Mouse (Mus musculus) myocyte (in vitro differentiated cells): ENCODE measurements around the gene Trpc1. TPM values are rescaled to one million over a fixed set of nuclear protein-coding genes. Genes with fewer than 3 reads are reported as not detected.

Experiments used
- H3K27me3 ChIP-seq: one replicate; pipeline ENCODE4 v1.6.1; 2011; ENCODE audit not compliant: control insufficient read depth, insufficient read depth, insufficient read length
- H3K36me3 ChIP-seq: one replicate; pipeline ENCODE4 v1.6.1; 2011; ENCODE audit not compliant: control insufficient read depth, insufficient read depth
- H3K4me2 ChIP-seq: one replicate; pipeline ENCODE4 v1.6.1; 2011; ENCODE audit warnings: low read depth, control low read depth
- H3K4me3 ChIP-seq: one replicate; pipeline ENCODE4 v1.5.1; 2011; ENCODE audit warnings: mild to moderate bottlenecking, control low read depth, moderate library complexity
- H3K79me2 ChIP-seq: one replicate; pipeline ENCODE4 v1.6.1; 2011; ENCODE audit not compliant: control insufficient read depth, insufficient read depth
- H3ac ChIP-seq: one replicate; pipeline ENCODE4 v1.6.1; 2011; ENCODE audit not compliant: control insufficient read depth, insufficient read length
- CEBPB ChIP-seq: IDR thresholded peaks from 2 replicates; pipeline ENCODE4 v1.6.1; 2011; ENCODE audit warnings: mild to moderate bottlenecking, moderate library complexity; ENCODE audit not compliant: poor library complexity, insufficient read depth, severe bottlenecking
- E2F4 ChIP-seq: IDR thresholded peaks from one replicate; pipeline ENCODE4 v1.6.1; 2011; ENCODE audit warnings: mild to moderate bottlenecking, control low read depth, moderate library complexity; ENCODE audit not compliant: insufficient read depth
- MAX ChIP-seq: IDR thresholded peaks from one replicate; pipeline ENCODE4 v1.6.1; 2011; ENCODE audit warnings: low read depth, mild to moderate bottlenecking, control low read depth
- MYOD1 ChIP-seq, 3 experiments: IDR thresholded peaks; one replicate each; pipeline ENCODE4 v1.6.1; 2011; ENCODE audit warnings: control low read depth in 2 of 3, low read depth in 2 of 3, mild to moderate bottlenecking in 2 of 3, moderate library complexity in 1 of 3; ENCODE audit not compliant: insufficient read length in 2 of 3, control insufficient read depth in 1 of 3
- MYOG ChIP-seq, 3 experiments: IDR thresholded peaks; one replicate each; pipeline ENCODE4 v1.6.1; 2011; ENCODE audit warnings: control low read depth in 2 of 3, low read depth in 2 of 3, mild to moderate bottlenecking in 2 of 3; ENCODE audit not compliant: insufficient read length in 2 of 3, control insufficient read depth in 1 of 3, insufficient read depth in 1 of 3
- POLR2A ChIP-seq: IDR thresholded peaks from one replicate; pipeline ENCODE4 v1.6.1; 2011; ENCODE audit warnings: low read depth, mild to moderate bottlenecking, control low read depth, moderate library complexity; ENCODE audit not compliant: insufficient read length
- POLR2AphosphoS2 ChIP-seq: IDR thresholded peaks from one replicate; pipeline ENCODE4 v1.6.1; 2011; ENCODE audit warnings: low read depth, control low read depth; ENCODE audit not compliant: insufficient read length
- REST ChIP-seq: IDR thresholded peaks from one replicate; pipeline ENCODE4 v1.6.1; 2011; ENCODE audit warnings: mild to moderate bottlenecking, control low read depth, moderate library complexity; ENCODE audit not compliant: insufficient read depth, insufficient read length
- SRF ChIP-seq: IDR thresholded peaks from one replicate; pipeline ENCODE4 v1.6.1; 2011; ENCODE audit warnings: low read depth; ENCODE audit not compliant: control insufficient read depth, insufficient read length
- TCF12 ChIP-seq: IDR thresholded peaks from one replicate; pipeline ENCODE4 v1.6.1; 2011; ENCODE audit warnings: mild to moderate bottlenecking, control low read depth; ENCODE audit not compliant: poor library complexity, insufficient read depth, severe bottlenecking
- TCF3 ChIP-seq: IDR thresholded peaks from one replicate; pipeline ENCODE4 v1.6.1; 2011; ENCODE audit warnings: low read depth, control low read depth; ENCODE audit not compliant: insufficient read length
- USF1 ChIP-seq: IDR thresholded peaks from one replicate; pipeline ENCODE4 v1.6.1; 2011; ENCODE audit warnings: low read depth, mild to moderate bottlenecking, control low read depth, moderate library complexity
- polyA plus RNA-seq: library from polyadenylated mRNA; unstranded; fragments of >200 nt; fragmentation: generic; extraction: Trizol; gene quantifications from one replicate; pipeline ENCODE4 v1.2.1, GENCODE M21; 2012; ENCODE audit warnings: missing spikeins

Gene Trpc1
- polyA plus RNA-seq, 1 experiment, result 0.96 TPM

GRCm38 (mm10) chr9:95693528-95694100, 56.6 kb downstream of the Trpc1 start:
- H3K4me2 ChIP-seq, result no peak overlapping the region
- TF ChIP-seq TCF12, result no peak
- TF ChIP-seq TCF3, result no peak
- TF ChIP-seq E2F4, result no peak
- no peak for TF ChIP-seq REST
- TF ChIP-seq POLR2A, result no peak
- TF ChIP-seq USF1, result no peak
- no peak for TF ChIP-seq MYOD1 (IDR thresholded peaks at IDR 0.05; ENCODE audit: control insufficient read depth in 1 of 3, insufficient read length in 2 of 3, low read depth in 2 of 3)
- TF ChIP-seq MAX, result no peak
- no peak for TF ChIP-seq MYOG (IDR thresholded peaks at IDR 0.05; ENCODE audit: control insufficient read depth in 1 of 3, insufficient read depth in 1 of 3, insufficient read length in 2 of 3, low read depth in 2 of 3)
- no peaks in the 10 kb centered on the region for H3K36me3 ChIP-seq
- no peak overlapping the region for H3K4me3 ChIP-seq
- H3K27me3 ChIP-seq, result no peaks in the 10 kb centered on the region
- H3K79me2 ChIP-seq, result no peaks in the 10 kb centered on the region
- no peak overlapping the region for H3ac ChIP-seq

DNA sequence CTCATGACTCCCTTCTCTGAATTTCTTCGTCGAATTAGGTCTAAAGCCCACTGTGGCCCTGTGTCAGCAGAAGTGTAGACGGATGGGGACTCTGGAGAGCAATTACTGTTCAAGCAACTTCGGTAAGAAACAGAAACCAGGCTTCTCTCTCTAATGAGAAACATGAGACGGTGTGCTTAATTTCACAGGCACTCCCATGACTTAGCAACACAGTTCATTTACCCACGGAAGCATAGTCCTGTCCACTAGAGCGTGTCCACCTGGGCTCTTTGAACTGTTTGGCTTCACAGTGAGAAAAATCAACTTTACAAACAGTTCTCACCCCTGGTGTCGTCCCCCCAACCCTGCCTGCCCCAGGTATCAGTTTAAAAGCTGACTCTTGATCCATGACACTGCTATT, 57.4 kb downstream of the Trpc1 start:
- Histone ChIP-seq H3K27me3 (no peaks in the 10 kb centered on the region), H3ac (no peak overlapping the region), H3K36me3 (no peaks in the 10 kb centered on the region), H3K4me3 (no peak overlapping the region), H3K79me2 (no peaks in the 10 kb centered on the region), H3K4me2 (no peak overlapping the region)
- TF ChIP-seq MAX (no peak), MYOD1 (IDR thresholded peaks at IDR 0.05; ENCODE audit: control insufficient read depth in 1 of 3, insufficient read length in 2 of 3, low read depth in 2 of 3) (no peak), POLR2A (no peak), TCF12 (no peak), E2F4 (no peak), USF1 (no peak), CEBPB (no peak), POLR2AphosphoS2 (no peak), SRF (no peak), REST (no peak), MYOG (IDR thresholded peaks at IDR 0.05; ENCODE audit: control insufficient read depth in 1 of 3, insufficient read depth in 1 of 3, insufficient read length in 2 of 3, low read depth in 2 of 3) (no peak), TCF3 (no peak)

DNA sequence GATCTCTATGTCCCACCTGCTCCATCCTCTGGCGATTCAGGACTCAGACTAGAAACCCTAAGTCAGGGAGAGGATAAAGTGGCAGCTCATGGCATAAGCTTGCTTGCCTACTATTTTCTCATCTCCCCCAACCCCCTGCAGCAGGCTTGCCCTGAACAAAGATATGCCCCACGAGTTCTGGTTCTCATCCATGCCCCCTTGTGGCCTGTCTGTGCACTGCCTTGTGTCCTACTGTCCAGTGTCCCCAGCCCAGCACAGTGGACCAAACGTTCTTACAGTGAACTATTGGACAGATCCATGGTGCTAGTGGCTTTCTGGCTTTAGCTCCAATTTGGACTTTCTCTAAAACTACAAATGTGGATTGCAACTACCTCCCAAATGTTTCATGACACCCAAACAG, 62.1 kb downstream of the Trpc1 start:
- Histone ChIP-seq H3K4me2 (no peak overlapping the region), H3ac (no peak overlapping the region), H3K4me3 (no peak overlapping the region), H3K79me2 (no peaks in the 10 kb centered on the region), H3K36me3 (peaks cover 2% of the 10 kb centered on the region), H3K27me3 (no peaks in the 10 kb centered on the region)
- TF ChIP-seq CEBPB (no peak), E2F4 (no peak), POLR2A (no peak), SRF (no peak), REST (no peak), MYOG (IDR thresholded peaks at IDR 0.05; ENCODE audit: control insufficient read depth in 1 of 3, insufficient read depth in 1 of 3, insufficient read length in 2 of 3, low read depth in 2 of 3) (no peak), POLR2AphosphoS2 (no peak), MAX (no peak), MYOD1 (IDR thresholded peaks at IDR 0.05; ENCODE audit: control insufficient read depth in 1 of 3, insufficient read length in 2 of 3, low read depth in 2 of 3) (no peak), USF1 (no peak), TCF12 (no peak)

DNA sequence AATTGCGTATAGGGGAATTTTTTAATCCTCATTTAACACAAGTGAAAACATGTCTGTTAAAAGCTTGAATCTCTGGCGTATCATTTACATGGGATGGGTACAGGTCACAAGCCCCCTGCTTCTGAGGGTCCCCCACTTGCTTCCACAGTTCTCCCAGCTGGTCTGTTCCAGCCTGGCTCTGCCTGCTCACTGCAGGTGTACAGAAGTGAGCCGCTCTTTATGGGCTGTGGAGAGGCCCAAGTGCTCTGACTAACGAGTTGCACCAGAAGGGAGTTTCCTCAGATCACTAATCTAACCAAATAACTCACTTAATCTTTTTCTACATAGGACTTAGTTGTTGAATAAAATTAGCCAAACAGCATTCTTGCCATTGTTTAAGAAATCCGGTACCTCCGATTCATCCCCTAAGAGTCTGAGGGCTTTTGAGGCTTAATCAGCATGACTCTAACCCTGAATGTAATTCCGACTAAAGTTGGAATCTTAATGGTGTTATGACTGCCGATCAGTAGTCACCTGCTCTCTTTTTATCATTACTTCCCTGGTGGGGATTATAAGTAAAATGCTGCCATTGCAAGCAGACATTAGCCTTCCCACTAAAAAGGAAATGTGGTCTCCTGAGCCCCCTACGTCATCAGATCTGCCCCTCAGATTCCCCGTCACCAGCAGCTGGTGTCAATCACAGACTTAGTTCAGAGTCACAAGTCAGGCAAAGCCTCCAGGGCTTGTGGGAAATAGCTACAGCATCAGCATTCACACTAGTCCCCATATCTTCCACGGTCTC, 64.3 kb downstream of the Trpc1 start:
- Histone ChIP-seq H3ac (no peak overlapping the region), H3K27me3 (no peaks in the 10 kb centered on the region), H3K4me3 (no peak overlapping the region), H3K79me2 (no peaks in the 10 kb centered on the region), H3K36me3 (peaks cover 2% of the 10 kb centered on the region), H3K4me2 (no peak overlapping the region)
- no peak for TF ChIP-seq MYOG (IDR thresholded peaks at IDR 0.05; ENCODE audit: control insufficient read depth in 1 of 3, insufficient read depth in 1 of 3, insufficient read length in 2 of 3, low read depth in 2 of 3)
- no peak for TF ChIP-seq CEBPB

GRCm38 (mm10) chr9:95680691-95681090, 69.5 kb downstream of the Trpc1 start:
- H3K27me3 ChIP-seq, result no peaks in the 10 kb centered on the region
- H3K36me3 ChIP-seq, result peaks cover 2% of the 10 kb centered on the region
- H3K4me3 ChIP-seq, result no peak overlapping the region
- H3K4me2 ChIP-seq, result no peak overlapping the region
- no peak overlapping the region for H3ac ChIP-seq
- H3K79me2 ChIP-seq, result no peaks in the 10 kb centered on the region
- TF ChIP-seq MYOD1 (IDR thresholded peaks at IDR 0.05; ENCODE audit: control insufficient read depth in 1 of 3, insufficient read length in 2 of 3, low read depth in 2 of 3), result no peak
- TF ChIP-seq TCF3, result no peak
- no peak for TF ChIP-seq TCF12
- TF ChIP-seq E2F4, result no peak
- TF ChIP-seq POLR2AphosphoS2, result no peak
- no peak for TF ChIP-seq MAX
- TF ChIP-seq MYOG (IDR thresholded peaks at IDR 0.05; ENCODE audit: control insufficient read depth in 1 of 3, insufficient read depth in 1 of 3, insufficient read length in 2 of 3, low read depth in 2 of 3), result no peak
- TF ChIP-seq POLR2A, result no peak
- TF ChIP-seq REST, result no peak
- TF ChIP-seq CEBPB, result no peak
- no peak for TF ChIP-seq SRF
- no peak for TF ChIP-seq USF1
